In genomic region chr11:63055596-63055995, GRCm38 (mm10) we compare ENCODE assay signal across 28 mouse cellular contexts. TPM values are rescaled to one million over a fixed set of nuclear protein-coding genes. Genes with fewer than 3 reads are reported as not detected.
DNase-seq lines count a peak whose midpoint lies in the region; ATAC-seq lines count a peak whose summit lies in the region.
"Had no signal": no experiment of that assay in that cellular context is flagged by ENCODE, and none has a peak within 500 bp of the region (broad histone marks: within the 10 kb centered on the region; RNA-seq: fewer than 3 reads in every experiment).

No protein-coding gene starts in this region.

- peaks cover 5% of the 10 kb centered on the region; the same call in 1 of the 2 replicates for H3K27me3 ChIP-seq in embryonic facial prominence, embryonic 14.5 days (replicated peaks; ENCODE audit: control insufficient read depth, insufficient read depth, low read length)
- peaks cover 2% of the 10 kb centered on the region; the same call in 1 of the 2 replicates for H3K27me3 ChIP-seq in embryonic facial prominence, embryonic 10.5 days (replicated peaks; ENCODE audit: low read depth, poor library complexity, severe bottlenecking)
- no peaks in the 10 kb centered on the region for H3K27me3 ChIP-seq in midbrain, embryonic 16.5 days (ENCODE audit: control insufficient read depth, insufficient read depth, low read depth, low read length)
- H3K27me3 ChIP-seq: embryonic facial prominence, embryonic 13.5 days; hindbrain, embryonic 15.5 days had no signal

- H3K9me3 ChIP-seq in embryonic facial prominence, embryonic 14.5 days (ENCODE audit: control insufficient read depth, low read length) = no peaks in the 10 kb centered on the region
- H3K9me3 ChIP-seq in embryonic facial prominence, embryonic 10.5 days = no peaks in the 10 kb centered on the region
- no peaks in the 10 kb centered on the region for H3K9me3 ChIP-seq in midbrain, embryonic 16.5 days (replicated peaks; ENCODE audit: control insufficient read depth, low read length, poor library complexity, severe bottlenecking)
- H3K9me3 ChIP-seq: embryonic facial prominence, embryonic 13.5 days; hindbrain, embryonic 12.5 days; hindbrain, embryonic 15.5 days had no signal

- no peak for ATAC-seq in embryonic facial prominence, embryonic 14.5 days (ENCODE audit: low read depth)
- no peak for ATAC-seq in midbrain, embryonic 16.5 days
- ATAC-seq: forebrain, embryonic 14.5 days; forebrain, postnatal 0 days; intestine, postnatal 0 days had no signal

- WGBS in embryonic facial prominence, embryonic 14.5 days = 81% methylated on average over 7 of the region's 7 CpGs
- 92% methylated on average over 7 of the region's 7 CpGs for WGBS in embryonic facial prominence, embryonic 10.5 days
- 91% methylated on average over 7 of the region's 7 CpGs for WGBS in midbrain, embryonic 16.5 days

- H3K36me3 ChIP-seq in embryonic facial prominence, embryonic 14.5 days (ENCODE audit: control insufficient read depth, insufficient read depth, low read length) = no peaks in the 10 kb centered on the region
- no peaks in the 10 kb centered on the region for H3K36me3 ChIP-seq in embryonic facial prominence, embryonic 10.5 days (replicated peaks)
- no peaks in the 10 kb centered on the region for H3K36me3 ChIP-seq in midbrain, embryonic 16.5 days (ENCODE audit: control insufficient read depth, insufficient read depth, low read length)
- H3K36me3 ChIP-seq: embryonic facial prominence, embryonic 13.5 days; hindbrain, embryonic 12.5 days; hindbrain, embryonic 15.5 days had no signal

- no peaks in the 10 kb centered on the region for H3K4me1 ChIP-seq in embryonic facial prominence, embryonic 14.5 days (ENCODE audit: control insufficient read depth, insufficient read depth, low read length)
- H3K4me1 ChIP-seq in embryonic facial prominence, embryonic 10.5 days = peaks cover 4% of the 10 kb centered on the region; the same call in 1 of the 2 replicates
- no peaks in the 10 kb centered on the region for H3K4me1 ChIP-seq in midbrain, embryonic 16.5 days (ENCODE audit: control insufficient read depth, insufficient read depth, low read length)
- H3K4me1 ChIP-seq: hindbrain, embryonic 12.5 days; hindbrain, embryonic 15.5 days had no signal

- H3K4me3 ChIP-seq in embryonic facial prominence, embryonic 14.5 days (ENCODE audit: low read depth, low read length) = no peak overlapping the region
- no peak overlapping the region for H3K4me3 ChIP-seq in embryonic facial prominence, embryonic 10.5 days
- H3K4me3 ChIP-seq in midbrain, embryonic 16.5 days (ENCODE audit: low read depth, low read length) = no peak overlapping the region
- H3K4me3 ChIP-seq: embryonic facial prominence, embryonic 13.5 days; gastrocnemius, adult 2 months; heart, adult 2 months; hindbrain, embryonic 12.5 days; hindbrain, embryonic 15.5 days had no signal

- H3K9ac ChIP-seq in embryonic facial prominence, embryonic 14.5 days (ENCODE audit: low read depth, low read length) = no peak overlapping the region
- H3K9ac ChIP-seq in midbrain, embryonic 16.5 days (ENCODE audit: low read depth, low read length) = no peak overlapping the region
- H3K9ac ChIP-seq: embryonic facial prominence, embryonic 13.5 days; forebrain, postnatal 0 days; hindbrain, embryonic 12.5 days; hindbrain, embryonic 15.5 days had no signal

- no peak overlapping the region for H3K4me2 ChIP-seq in embryonic facial prominence, embryonic 14.5 days (ENCODE audit: low read depth, low read length)
- H3K4me2 ChIP-seq in midbrain, embryonic 16.5 days (ENCODE audit: low read length) = no peak overlapping the region
- H3K4me2 ChIP-seq: embryonic facial prominence, embryonic 13.5 days; heart, embryonic 11.5 days; hindbrain, embryonic 12.5 days; hindbrain, embryonic 15.5 days had no signal

- no peak overlapping the region for H3K27ac ChIP-seq in embryonic facial prominence, embryonic 14.5 days (replicated peaks; ENCODE audit: low read depth, low read length)
- no peak overlapping the region for H3K27ac ChIP-seq in embryonic facial prominence, embryonic 10.5 days (replicated peaks)
- H3K27ac ChIP-seq in midbrain, embryonic 16.5 days (ENCODE audit: low read length) = no peak overlapping the region
- H3K27ac ChIP-seq: embryonic facial prominence, embryonic 13.5 days; gastrocnemius, adult 2 months; heart, adult 2 months; hindbrain, embryonic 12.5 days; hindbrain, embryonic 15.5 days had no signal

- DNase-seq in embryonic facial prominence, embryonic 14.5 days (ENCODE audit: low spot score) = peak; percentile 22
- no peak for DNase-seq in embryonic facial prominence, embryonic 10.5 days (ENCODE audit: low spot score)
- DNase-seq in Muller cell, postnatal 12 days (ENCODE audit: inconsistent ontology term) = peak; percentile 29
- DNase-seq in skeletal muscle tissue, adult 2 months (ENCODE audit: low read depth, low spot score) = peak; percentile 13
- no peak for DNase-seq in kidney, adult 11 months
- DNase-seq: adrenal gland, adult 2 months; adrenal gland, postnatal 14 days; B cell, adult 2 months; cerebellum, adult 11 months; cerebellum, adult 2 months; cerebellum, adult 9-11 months; cerebellum, postnatal 25 days; forebrain, postnatal 0 days; gastrocnemius, adult 2 months; gastrocnemius, postnatal 14 days; heart, adult 2 months had no signal

RNA-seq across cellular contexts. Expression of gene Tekt3, which starts 5.9 kb away (rescaled TPM):
- polyA plus RNA-seq in embryonic facial prominence, embryonic 14.5 days (2014; fragmentation: Nextera tagmentation; extraction: Ambion mirVana) = 0.10 TPM in 1 of 2 replicates, not detected in the other
- polyA plus RNA-seq in embryonic facial prominence, embryonic 10.5 days (2016; fragmentation: Nextera tagmentation; extraction: Ambion mirVana) = not detected in 2 replicates
- polyA plus RNA-seq in midbrain, embryonic 16.5 days (2015; fragmentation: Nextera tagmentation; extraction: Ambion mirVana) = not detected in 2 replicates
- polyA plus RNA-seq: adrenal gland, adult 2 months; cerebellum, adult 2 months; embryonic facial prominence, embryonic 13.5 days; forebrain, embryonic 11.5 days; forebrain, embryonic 14.5 days; frontal cortex, adult 2 months; heart, adult 2 months; heart, embryonic 11.5 days; heart, embryonic 14.5 days; heart, postnatal 0 days; hindbrain, embryonic 12.5 days; hindbrain, embryonic 15.5 days; intestine, embryonic 14.5 days; intestine, postnatal 0 days had no signal

Comparison
In these comparisons a context has a peak if more than half of its experiments do, and no peak if none do; other contexts are left out.
1. DNase-seq: peak in embryonic facial prominence, embryonic 14.5 days (single experiment), Muller cell, postnatal 12 days (single experiment) and skeletal muscle tissue, adult 2 months (single experiment); none in embryonic facial prominence, embryonic 10.5 days (single experiment) and kidney, adult 11 months (single experiment).